Mouse (Mus musculus) stomach, postnatal 0 days (tissue): ENCODE results near the gene Plg. TPM values are rescaled to one million over a fixed set of nuclear protein-coding genes. Genes with fewer than 3 reads are reported as not detected.

Experiments
- ATAC-seq: fragments of 200-750 bp; cut with Nextera tagmentation; 2 replicates; pipeline ENCODE4 v1.8.0; 2017; ENCODE audit not compliant: low FRiP score, low TSS enrichment
- DNase-seq: peaks from one replicate; pipeline ENCODE4 v3.0.0-alpha.2; 2016; ENCODE audit warnings: low spot score
- H3K27ac ChIP-seq: fragments of 300-500 bp; sonication (generic); replicated peaks from 2 replicates; pipeline ENCODE4 v1.5.1; 2014; ENCODE audit warnings: mild to moderate bottlenecking, control low read depth
- H3K27me3 ChIP-seq: fragments of 300-500 bp; sonication (generic); 2 replicates; pipeline ENCODE4 v1.6.1; 2014; ENCODE audit warnings: low read length; ENCODE audit not compliant: control insufficient read depth, insufficient read depth
- H3K36me3 ChIP-seq: fragments of 300-500 bp; sonication (generic); 2 replicates; pipeline ENCODE4 v1.6.1; 2014; ENCODE audit warnings: low read length, mixed read lengths; ENCODE audit not compliant: control insufficient read depth, insufficient read depth
- H3K4me1 ChIP-seq: fragments of 300-500 bp; sonication (generic); replicated peaks from 2 replicates; pipeline ENCODE4 v1.6.1; 2014; ENCODE audit warnings: antibody characterized with exemption; ENCODE audit not compliant: control insufficient read depth, insufficient read depth
- H3K4me2 ChIP-seq: fragments of 300-500 bp; sonication (generic); replicated peaks from 2 replicates; pipeline ENCODE4 v1.6.1; 2014; ENCODE audit warnings: low read depth, mild to moderate bottlenecking, control low read depth, moderate library complexity
- H3K4me3 ChIP-seq: fragments of 300-500 bp; sonication (generic); 2 replicates; pipeline ENCODE4 v1.5.1; 2014; ENCODE audit warnings: low read depth, low read length, control low read depth
- H3K9ac ChIP-seq: fragments of 300-500 bp; sonication (generic); 2 replicates; pipeline ENCODE4 v1.6.1; 2014; ENCODE audit warnings: mild to moderate bottlenecking, low read length, control low read depth, mixed read lengths
- H3K9me3 ChIP-seq: fragments of 300-500 bp; sonication (generic); 2 replicates; pipeline ENCODE4 v1.6.1; 2016; ENCODE audit warnings: low read length; ENCODE audit not compliant: control insufficient read depth
- CTCF ChIP-seq: IDR thresholded peaks from 2 replicates; pipeline ENCODE4 v1.5.1; 2016; ENCODE audit warnings: antibody characterized with exemption, low read depth, mild to moderate bottlenecking, moderate library complexity
- EP300 ChIP-seq: optimal IDR thresholded peaks from 2 replicates; pipeline ENCODE3; 2016; ENCODE audit warnings: antibody characterized with exemption
- WGBS: fragments of 180-500 bp; shearing (Covaris S2); extraction: QIAGEN DNeasy Blood & Tissue Kit; methylation state at CpG from one replicate; pipeline ENCODE4 v1.1.7; 2014; 5-methylcytosine and 5-hydroxymethylcytosine counted together
- polyA plus RNA-seq: library from polyadenylated mRNA; unstranded; fragments of >200 nt; fragmentation: Nextera tagmentation; extraction: Ambion mirVana; gene quantifications from 2 replicates; pipeline ENCODE4 v1.2.1, GENCODE M21; 2015

The Plg gene
- polyA plus RNA-seq, 1 experiment from 2014 or later = 0.95 TPM

GRCm38 (mm10) chr17:12415031-12415735 is 36.8 kb downstream of the Plg start:
- Histone ChIP-seq H3K27ac (peak overlapping the region; percentile 45; the same call in 1 of the 2 replicates), H3K4me2 (no peak overlapping the region), H3K4me3 (no peak overlapping the region), H3K4me1 (0 out of 2 replicates have a peak, but pooled peaks cover 4% of the 10 kb centered on the region), H3K9me3 (no peaks in the 10 kb centered on the region), H3K9ac (no peak overlapping the region), H3K27me3 (no peaks in the 10 kb centered on the region), H3K36me3 (no peaks in the 10 kb centered on the region)
- peak; percentile 67 for ATAC-seq
- WGBS = 33% methylated on average over 15 of the region's 15 CpGs
- DNase-seq = peak; percentile 26
- TF ChIP-seq CTCF = no peak
- no peak for TF ChIP-seq EP300

DNA sequence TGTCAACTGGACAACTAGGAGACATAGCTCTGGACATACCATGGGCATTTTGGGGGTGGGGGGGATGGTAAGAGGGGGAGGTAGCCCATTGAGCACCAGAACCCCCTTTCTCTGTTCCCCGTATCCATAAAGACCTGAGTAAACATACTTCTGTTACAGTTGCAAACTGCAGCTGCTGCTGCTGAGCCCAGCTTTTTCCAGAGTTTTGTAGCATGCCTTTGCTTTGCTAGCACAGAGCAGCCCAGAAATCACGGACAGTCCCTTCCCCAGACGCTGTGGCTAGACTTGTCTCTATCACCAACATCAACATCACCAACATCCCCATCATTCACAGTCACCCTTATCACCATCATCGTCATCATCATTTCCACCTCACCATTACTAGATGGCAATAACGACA is 37.3 kb downstream of the Plg start:
- no peak for TF ChIP-seq CTCF
- no peak for TF ChIP-seq EP300
- no peak for DNase-seq
- Histone ChIP-seq H3K36me3 (no peaks in the 10 kb centered on the region), H3K27ac (peak overlapping the region; percentile 30; the same call in 1 of the 2 replicates), H3K4me1 (0 out of 2 replicates have a peak, but pooled peaks cover 4% of the 10 kb centered on the region), H3K9ac (no peak overlapping the region), H3K4me2 (no peak overlapping the region), H3K27me3 (no peaks in the 10 kb centered on the region), H3K9me3 (no peaks in the 10 kb centered on the region), H3K4me3 (no peak overlapping the region)
- ATAC-seq = 0 out of 2 replicates have a peak, but pooled peaks have one; percentile 18
- 35% methylated on average over 5 of the region's 5 CpGs for WGBS

DNA sequence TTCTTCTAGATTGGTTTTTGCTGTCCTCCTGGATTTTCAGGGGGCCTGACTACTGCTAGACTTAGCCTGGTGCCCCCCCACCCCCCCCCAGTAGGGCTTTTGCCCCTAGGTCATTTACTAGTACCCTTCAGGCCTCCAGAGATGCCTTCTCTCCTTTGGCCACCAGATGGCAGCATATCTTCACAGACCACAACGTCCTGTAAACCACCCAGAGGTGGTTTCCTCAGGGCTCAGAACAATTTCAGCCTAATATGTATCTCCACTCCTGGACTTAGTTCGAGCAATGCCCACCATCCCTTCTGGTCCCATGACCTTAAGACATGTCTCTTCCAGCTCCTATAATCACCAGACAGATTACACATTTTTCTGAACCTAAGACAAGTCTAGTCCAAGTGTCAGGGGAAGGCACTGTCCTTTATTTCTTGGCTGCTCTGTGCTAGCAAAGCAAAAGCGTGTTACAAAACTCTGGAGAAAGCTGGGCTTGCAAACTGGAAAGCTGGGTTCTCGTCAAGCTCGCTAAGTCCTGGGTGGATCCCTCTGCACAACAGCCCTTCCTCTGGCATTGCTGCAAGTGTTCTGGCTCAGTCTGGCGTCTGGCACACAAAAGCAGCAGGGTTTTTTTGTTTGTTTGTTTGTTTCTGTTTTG is 38.0 kb downstream of the Plg start:
- Histone ChIP-seq H3K4me3 (no peak overlapping the region), H3K27ac (no peak overlapping the region), H3K27me3 (no peaks in the 10 kb centered on the region), H3K36me3 (no peaks in the 10 kb centered on the region), H3K4me1 (0 out of 2 replicates have a peak, but pooled peaks cover 4% of the 10 kb centered on the region), H3K9me3 (no peaks in the 10 kb centered on the region), H3K9ac (no peak overlapping the region), H3K4me2 (no peak overlapping the region)
- DNase-seq = peak; percentile 78
- no peak for TF ChIP-seq EP300
- TF ChIP-seq CTCF = peak; percentile 88
- peak; percentile 36; the same call in 1 of the 2 replicates for ATAC-seq
- WGBS = 29% methylated on average over 6 of the region's 6 CpGs

DNA sequence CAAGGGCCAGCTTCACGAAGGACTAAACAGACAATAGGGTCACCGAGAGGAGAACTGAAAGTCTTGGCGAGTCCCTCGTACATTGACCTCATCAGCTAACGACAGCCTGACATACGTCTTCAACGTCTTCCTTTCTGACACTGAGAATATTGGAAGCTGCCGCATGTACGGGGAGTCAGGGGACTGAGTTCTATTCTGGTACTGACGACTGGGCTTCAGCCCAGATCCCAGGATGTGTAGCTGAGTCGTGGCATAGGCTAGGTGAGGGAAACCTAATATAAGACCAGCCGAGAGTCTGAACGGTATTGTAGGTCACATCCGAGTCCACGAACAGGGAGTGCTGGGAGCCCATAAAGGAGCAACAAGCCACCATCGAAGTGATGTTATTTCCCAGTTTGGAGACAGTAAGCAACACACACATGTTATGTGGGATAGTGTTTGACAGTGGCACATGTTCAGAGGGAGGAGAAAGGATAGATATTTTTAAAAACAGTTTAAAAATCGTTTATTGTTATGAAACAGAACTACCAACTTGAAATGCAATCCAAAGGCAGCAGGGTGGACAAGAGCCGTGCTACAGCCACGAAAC is 41.2 kb downstream of the Plg start:
- H3K4me2 ChIP-seq = no peak overlapping the region
- ATAC-seq = no peak
- 51% methylated on average over 19 of the region's 19 CpGs for WGBS

GRCm38 (mm10) chr17:12420886-12421574 is 42.6 kb downstream of the Plg start:
- Histone ChIP-seq H3K36me3 (no peaks in the 10 kb centered on the region), H3K9ac (no peak overlapping the region), H3K4me3 (no peak overlapping the region), H3K27me3 (no peaks in the 10 kb centered on the region), H3K4me1 (0 out of 2 replicates have a peak, but pooled peaks cover 2% of the 10 kb centered on the region), H3K27ac (no peak overlapping the region), H3K9me3 (no peaks in the 10 kb centered on the region), H3K4me2 (no peak overlapping the region)
- DNase-seq (no peak), ATAC-seq (no peak)
- 62% methylated on average over 16 of the region's 16 CpGs for WGBS
- TF ChIP-seq CTCF = peak; percentile 69
- TF ChIP-seq EP300 = no peak

More for the DNA sequence above, 41.2 kb downstream of the Plg start:
- no peak for DNase-seq
- TF ChIP-seq EP300 (no peak), CTCF (no peak)
- Histone ChIP-seq H3K4me1 (0 out of 2 replicates have a peak, but pooled peaks cover 4% of the 10 kb centered on the region), H3K36me3 (no peaks in the 10 kb centered on the region), H3K27ac (no peak overlapping the region), H3K4me3 (no peak overlapping the region), H3K27me3 (no peaks in the 10 kb centered on the region), H3K9me3 (no peaks in the 10 kb centered on the region), H3K9ac (no peak overlapping the region)
